Mouse (Mus musculus) ZHBTc4 (cell line): ENCODE results near the gene Tspan7.

ENCODE experiments used
- DNase-seq: peaks from one replicate; pipeline ENCODE4 v3.0.0-alpha.2; 2011; ENCODE audit warnings: low read depth, low spot score

Gene Tspan7

GRCm38 (mm10) chrX:10484872-10485569, at the start of gene Tspan7:
TSS of gene Tspan7 (plus strand) at chrX:10485158.
- peak; percentile 75 for DNase-seq

- DNase-seq = no peak
These were observed 35.5 kb upstream of the Tspan7 start for GRCm38 (mm10) chrX:10449323-10449980.

- DNase-seq = no peak
These were observed 34.6 kb upstream of the Tspan7 start for GRCm38 (mm10) chrX:10450143-10451060.

- DNase-seq = no peak
These were observed 31.2 kb upstream of the Tspan7 start for GRCm38 (mm10) chrX:10453798-10454197.

GRCm38 (mm10) chrX:10457256-10457655, 27.7 kb upstream of the Tspan7 start:
- DNase-seq = no peak

- no peak for DNase-seq
These were observed 7.9 kb upstream of the Tspan7 start for GRCm38 (mm10) chrX:10477088-10477487.

- no peak for DNase-seq
These were observed 5.7 kb upstream of the Tspan7 start for GRCm38 (mm10) chrX:10479031-10479886.

GRCm38 (mm10) chrX:10479943-10480342, 5.0 kb upstream of the Tspan7 start:
- DNase-seq = no peak

GRCm38 (mm10) chrX:10485664-10486211, 780 bp downstream of the Tspan7 start:
- peak; percentile 44 for DNase-seq

GRCm38 (mm10) chrX:10498580-10498979, 13.6 kb downstream of the Tspan7 start:
- DNase-seq = no peak

GRCm38 (mm10) chrX:10502616-10503015, 17.7 kb downstream of the Tspan7 start:
- no peak for DNase-seq

- DNase-seq = no peak
These were observed 29.5 kb downstream of the Tspan7 start for GRCm38 (mm10) chrX:10514417-10514816.

- DNase-seq = no peak
These were observed 30.0 kb downstream of the Tspan7 start for GRCm38 (mm10) chrX:10514971-10515370.

GRCm38 (mm10) chrX:10516448-10516847, 31.5 kb downstream of the Tspan7 start:
- DNase-seq = no peak

- DNase-seq = no peak
These were observed 32.0 kb downstream of the Tspan7 start for GRCm38 (mm10) chrX:10516925-10517324.

- no peak for DNase-seq
These were observed 32.8 kb downstream of the Tspan7 start for GRCm38 (mm10) chrX:10517756-10518155.

GRCm38 (mm10) chrX:10518510-10518909, 33.6 kb downstream of the Tspan7 start:
- DNase-seq = no peak

GRCm38 (mm10) chrX:10535450-10535849, 50.5 kb downstream of the Tspan7 start:
- DNase-seq = peak; percentile 4

GRCm38 (mm10) chrX:10539009-10539408, 54.1 kb downstream of the Tspan7 start:
- DNase-seq = no peak

- no peak for DNase-seq
These were observed 54.7 kb downstream of the Tspan7 start for GRCm38 (mm10) chrX:10539482-10540166.
